Mouse (Mus musculus) liver, adult 2 months (tissue): Measurements from ENCODE around the gene Usf2.

Experiments used
- CTCF ChIP-seq: fragments of 200-500 bp; IDR thresholded peaks from 2 replicates; pipeline ENCODE4 v1.5.1; 2011; ENCODE audit warnings: low read depth, low read length, control low read depth
- POLR2A ChIP-seq: fragments of 200-500 bp; IDR thresholded peaks from 2 replicates; pipeline ENCODE4 v1.6.1; 2011; ENCODE audit warnings: low read length, control low read depth; ENCODE audit not compliant: insufficient read depth; ENCODE audit errors: extremely low read depth

DNA sequence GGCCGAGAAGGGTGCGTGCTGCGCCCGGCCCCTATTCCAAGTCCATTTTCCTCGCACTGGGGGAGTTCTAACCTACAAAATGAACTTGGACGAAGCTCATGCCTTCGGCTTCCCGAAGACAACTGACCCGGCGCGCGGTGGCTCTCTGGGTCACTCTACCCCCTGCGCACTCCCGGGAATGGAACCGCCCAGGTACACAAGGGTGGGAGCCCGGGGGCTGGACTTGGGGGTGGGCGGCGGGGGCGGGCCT is 16.6 kb upstream of the Usf2 start, which contains the start of gene Lsr:
- peak; percentile 78 for TF ChIP-seq POLR2A
- TF ChIP-seq CTCF = no peak
